Mouse (Mus musculus) midbrain, postnatal 0 days (tissue): Measurements from ENCODE around the gene Crebl2. TPM values are rescaled to one million over a fixed set of nuclear protein-coding genes. Genes with fewer than 3 reads are reported as not detected.

Experiments
- ATAC-seq: fragments of 200-750 bp; cut with Nextera tagmentation; 2 replicates; pipeline ENCODE4 v1.8.0; 2017; ENCODE audit warnings: moderate number of reproducible peaks, mild to moderate bottlenecking, moderate TSS enrichment, moderate library complexity; ENCODE audit not compliant: low FRiP score
- DNase-seq: peaks from one replicate; pipeline ENCODE4 v3.0.0-alpha.2; 2015; ENCODE audit warnings: low spot score
- H3K27ac ChIP-seq: fragments of 300-500 bp; sonication (generic); 2 replicates; pipeline ENCODE4 v1.5.1; 2014; ENCODE audit warnings: low read depth, mild to moderate bottlenecking, low read length, mixed read lengths
- H3K27me3 ChIP-seq: fragments of 300-500 bp; sonication (generic); 2 replicates; pipeline ENCODE4 v1.6.1; 2014; ENCODE audit warnings: low read length, control low read depth, mixed read lengths; ENCODE audit not compliant: insufficient read depth
- H3K36me3 ChIP-seq: fragments of 300-500 bp; sonication (generic); 2 replicates; pipeline ENCODE4 v1.6.1; 2014; ENCODE audit warnings: low read length, control low read depth, mixed read lengths; ENCODE audit not compliant: insufficient read depth
- H3K4me1 ChIP-seq: fragments of 300-500 bp; sonication (generic); 2 replicates; pipeline ENCODE4 v1.6.1; 2014; ENCODE audit warnings: mild to moderate bottlenecking, control low read depth, antibody characterized with exemption, low read length, mixed read lengths; ENCODE audit not compliant: insufficient read depth
- H3K4me2 ChIP-seq: fragments of 300-500 bp; sonication (generic); 2 replicates; pipeline ENCODE4 v1.6.1; 2014; ENCODE audit warnings: low read depth, mild to moderate bottlenecking, low read length, mixed read lengths; ENCODE audit not compliant: poor library complexity, severe bottlenecking
- H3K4me3 ChIP-seq: fragments of 300-500 bp; sonication (generic); 2 replicates; pipeline ENCODE4 v1.5.1; 2014; ENCODE audit warnings: low read depth, mild to moderate bottlenecking, low read length, moderate library complexity
- H3K9ac ChIP-seq: fragments of 300-500 bp; sonication (generic); replicated peaks from 2 replicates; pipeline ENCODE4 v1.6.1; 2014; ENCODE audit warnings: mild to moderate bottlenecking, low read length, moderate library complexity, mixed read lengths; ENCODE audit not compliant: poor library complexity, severe bottlenecking
- H3K9me3 ChIP-seq: fragments of 300-500 bp; sonication (generic); 2 replicates; pipeline ENCODE4 v1.6.1; 2016; ENCODE audit warnings: low read length, control low read depth
- CTCF ChIP-seq: IDR thresholded peaks from 2 replicates; pipeline ENCODE4 v1.5.1; 2016; ENCODE audit warnings: antibody characterized with exemption, mild to moderate bottlenecking
- WGBS: fragments of 180-500 bp; shearing (Covaris S2); extraction: QIAGEN DNeasy Blood & Tissue Kit; methylation state at CpG from one replicate; pipeline ENCODE4 v1.1.7; 2014; 5-methylcytosine and 5-hydroxymethylcytosine counted together
- polyA plus RNA-seq: library from polyadenylated mRNA; unstranded; fragments of >200 nt; fragmentation: Nextera tagmentation; extraction: Ambion mirVana; gene quantifications from 2 replicates; pipeline ENCODE4 v1.2.1, GENCODE M21; 2015
- total RNA-seq: library from RNA; depleted of rRNA; stranded (reverse); fragments of >200 nt; gene quantifications from 2 replicates; pipeline ENCODE4 v1.2.3, GENCODE M21; 2014

The Crebl2 gene
- total and polyA plus RNA-seq, 2 experiments from 2014 or later = 3.5 to 10.0 TPM

- peaks cover 4% of the 10 kb centered on the region; the same call in 1 of the 2 replicates for H3K4me1 ChIP-seq
- TF ChIP-seq CTCF = no peak
- WGBS = 52% methylated on average over 15 of the region's 15 CpGs
- no peaks in the 10 kb centered on the region for H3K9me3 ChIP-seq
- H3K36me3 ChIP-seq = no peaks in the 10 kb centered on the region
- H3K4me2 ChIP-seq = peak overlapping the region; percentile 67
- peak overlapping the region; percentile 60 for H3K4me3 ChIP-seq
- ATAC-seq (no peak), DNase-seq (no peak)
- no peaks in the 10 kb centered on the region for H3K27me3 ChIP-seq
- peak overlapping the region; percentile 95 for H3K9ac ChIP-seq
- no peak overlapping the region for H3K27ac ChIP-seq
Measured at GRCm38 (mm10) chr6:134896570-134897436, 66.8 kb downstream of the Crebl2 start.

GRCm38 (mm10) chr6:134897443-134898094, 67.6 kb downstream of the Crebl2 start:
- DNase-seq (peak; percentile 93), ATAC-seq (peak; percentile 95)
- no peak for TF ChIP-seq CTCF
- Histone ChIP-seq H3K27ac (peak overlapping the region; percentile 99), H3K9me3 (no peaks in the 10 kb centered on the region), H3K4me2 (peak overlapping the region; percentile 67), H3K4me3 (peak overlapping the region; percentile 60), H3K36me3 (no peaks in the 10 kb centered on the region), H3K9ac (peak overlapping the region; percentile 95), H3K27me3 (no peaks in the 10 kb centered on the region), H3K4me1 (peaks cover 4% of the 10 kb centered on the region; the same call in 1 of the 2 replicates)
- WGBS = under 1% methylated on average over 38 of the region's 38 CpGs

GRCm38 (mm10) chr6:134898095-134898965, 68.4 kb downstream of the Crebl2 start, which contains the start of gene Gpr19:
Gpr19 (minus strand) TSS chr6:134898578.
- ATAC-seq = peak; percentile 95
- peak; percentile 94 for DNase-seq
- Histone ChIP-seq H3K27ac (peak within 1 kb of the TSS; percentile 99), H3K4me2 (peak within 1 kb of the TSS; percentile 67), H3K9me3 (no peaks in the 10 kb centered on the region), H3K36me3 (no peaks in the 10 kb centered on the region), H3K4me3 (peak within 1 kb of the TSS; percentile 60), H3K4me1 (peaks cover 4% of the 10 kb centered on the region; the same call in 1 of the 2 replicates), H3K9ac (peak within 1 kb of the TSS; percentile 95), H3K27me3 (no peaks in the 10 kb centered on the region)
- TF ChIP-seq CTCF = peak; percentile 49
- under 1% methylated on average over 51 of the region's 51 CpGs for WGBS

- ATAC-seq = no peak
- no peak overlapping the region for H3K4me2 ChIP-seq
- H3K9me3 ChIP-seq = no peaks in the 10 kb centered on the region
- no peak overlapping the region for H3K9ac ChIP-seq
- H3K27me3 ChIP-seq = no peaks in the 10 kb centered on the region
- H3K4me1 ChIP-seq = no peaks in the 10 kb centered on the region
- no peak for DNase-seq
- no peaks in the 10 kb centered on the region for H3K36me3 ChIP-seq
- WGBS = 97% methylated on average over 2 of the region's 4 CpGs
- H3K27ac ChIP-seq = no peak overlapping the region
- no peak overlapping the region for H3K4me3 ChIP-seq
- TF ChIP-seq CTCF = no peak
Measured at GRCm38 (mm10) chr6:134903368-134903767, 73.4 kb downstream of the Crebl2 start.

- no peak overlapping the region for H3K9ac ChIP-seq
- H3K27me3 ChIP-seq = no peaks in the 10 kb centered on the region
- no peak for TF ChIP-seq CTCF
- ATAC-seq = no peak
- no peaks in the 10 kb centered on the region for H3K36me3 ChIP-seq
- DNase-seq = no peak
- no peaks in the 10 kb centered on the region for H3K4me1 ChIP-seq
- no peak overlapping the region for H3K4me2 ChIP-seq
- no peak overlapping the region for H3K4me3 ChIP-seq
- H3K9me3 ChIP-seq = no peaks in the 10 kb centered on the region
- WGBS = 96% methylated on average over 10 of the region's 10 CpGs
- no peak overlapping the region for H3K27ac ChIP-seq
Measured at GRCm38 (mm10) chr6:134903891-134904884, 74.2 kb downstream of the Crebl2 start.
